Mouse (Mus musculus) heart, postnatal 36 days (tissue): Measurements from ENCODE around the gene Matk. TPM values are rescaled to one million over a fixed set of nuclear protein-coding genes. Genes with fewer than 3 reads are reported as not detected.

ENCODE experiments used
- DNase-seq, 2 experiments: peaks; one replicate each; pipeline ENCODE4 v3.0.0; 2021 to 2022
- intact Hi-C: fragments of 180-260 bp; cut with DNase I; formaldehyde crosslinking; loops from one replicate; pipeline ENCODE4 v1.15.1; 2025
- microRNA-seq, 2 experiments: library from miRNA; unstranded; fragments of <30 nt; microRNA quantifications; one replicate each; pipeline ENCODE4 v1.2.0; 2021; ENCODE audit warnings: borderline number of aligned reads in 2 of 2
- total RNA-seq, 2 experiments: library from RNA; stranded (reverse); gene quantifications; 2 replicates each; pipeline ENCODE4 v1.2.3; 2021

The Matk gene
- total RNA-seq, 2 experiments from 2014 or later: 0.39 to 0.41 TPM

DNA sequence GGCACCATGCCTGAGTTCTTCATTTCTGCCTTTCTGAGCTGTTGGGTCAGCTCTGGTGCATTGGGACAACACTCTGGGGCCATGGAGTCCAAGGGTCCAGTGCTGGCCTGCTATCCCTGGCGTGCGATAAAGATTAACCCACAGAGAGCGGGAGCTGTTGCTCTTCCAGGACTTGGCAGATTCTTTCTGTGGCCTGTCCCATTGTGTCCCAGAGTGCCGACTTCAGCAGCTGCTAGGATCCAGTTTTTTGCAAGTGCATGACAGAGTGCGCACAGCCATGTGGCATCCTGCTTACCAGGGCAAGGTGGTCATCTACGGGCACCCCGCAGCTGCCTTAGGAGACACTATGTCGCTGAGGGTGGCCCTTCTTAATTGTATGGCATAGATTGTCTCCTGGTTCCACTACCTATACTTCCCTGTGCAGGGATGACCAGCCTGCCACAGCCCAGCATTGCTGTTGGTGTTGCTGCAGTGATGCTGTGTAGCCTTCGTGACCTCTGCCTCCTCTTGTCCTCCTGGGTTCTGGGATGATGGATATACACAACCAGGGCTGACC, 47.7 kb downstream of the Matk start:
- intact Hi-C loops: no loop called here
- DNase-seq: no peak

- no peak for DNase-seq
- intact Hi-C loops: no loop called here
Observed at GRCm38 (mm10) chr10:81301321-81301720, 48.6 kb downstream of the Matk start.

DNA sequence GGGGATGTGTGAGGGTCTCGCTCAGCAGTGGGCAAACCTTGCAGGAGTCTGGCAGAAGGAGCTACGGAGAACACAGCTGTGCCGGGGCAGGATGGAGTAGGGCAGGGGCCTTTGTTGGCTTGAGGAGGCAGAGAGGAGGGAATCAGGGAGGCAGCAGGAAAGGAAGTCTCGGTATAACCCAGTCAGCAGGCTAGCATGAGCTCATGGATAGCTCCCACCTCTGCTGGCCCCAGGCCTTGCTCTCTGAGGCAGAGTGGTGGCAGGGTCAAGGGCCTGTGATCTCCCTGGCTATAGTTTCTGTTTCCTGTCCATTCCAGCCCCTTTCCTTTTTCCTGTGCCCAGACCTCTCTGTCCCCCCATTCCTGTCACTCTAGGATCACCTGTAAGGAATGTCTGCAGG, 49.6 kb downstream of the Matk start:
- DNase-seq: no peak
- intact Hi-C loops: no loop called here

DNA sequence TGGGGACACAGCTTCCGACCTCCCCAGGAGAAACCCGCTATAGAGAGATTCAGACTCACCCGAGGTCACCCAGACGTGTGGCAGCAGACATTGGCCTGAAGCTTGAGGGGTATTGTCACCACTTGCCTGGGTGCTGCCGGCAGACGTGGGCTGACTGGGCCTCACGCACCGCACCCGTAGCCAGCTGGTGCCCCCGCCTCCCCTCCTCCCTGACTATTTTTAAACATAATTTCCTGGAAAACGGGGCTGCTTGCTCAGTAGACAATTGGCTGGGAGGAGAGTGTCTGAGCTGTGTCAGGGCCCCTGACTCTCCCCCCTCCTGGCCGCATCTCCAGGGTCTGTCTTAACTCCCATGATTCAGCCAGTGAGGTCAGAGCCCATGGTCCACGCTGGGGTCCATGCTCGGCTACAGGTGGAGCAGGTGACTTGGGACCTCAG, 50.1 kb downstream of the Matk start:
- no peak for DNase-seq
- intact Hi-C loops: no loop called here

- intact Hi-C loops: no loop called here
- no peak for DNase-seq
Observed at GRCm38 (mm10) chr10:81303258-81303657, 50.5 kb downstream of the Matk start.

- intact Hi-C loops: no loop called here
- DNase-seq: no peak
Observed at GRCm38 (mm10) chr10:81303761-81304160, 51.0 kb downstream of the Matk start.

DNA sequence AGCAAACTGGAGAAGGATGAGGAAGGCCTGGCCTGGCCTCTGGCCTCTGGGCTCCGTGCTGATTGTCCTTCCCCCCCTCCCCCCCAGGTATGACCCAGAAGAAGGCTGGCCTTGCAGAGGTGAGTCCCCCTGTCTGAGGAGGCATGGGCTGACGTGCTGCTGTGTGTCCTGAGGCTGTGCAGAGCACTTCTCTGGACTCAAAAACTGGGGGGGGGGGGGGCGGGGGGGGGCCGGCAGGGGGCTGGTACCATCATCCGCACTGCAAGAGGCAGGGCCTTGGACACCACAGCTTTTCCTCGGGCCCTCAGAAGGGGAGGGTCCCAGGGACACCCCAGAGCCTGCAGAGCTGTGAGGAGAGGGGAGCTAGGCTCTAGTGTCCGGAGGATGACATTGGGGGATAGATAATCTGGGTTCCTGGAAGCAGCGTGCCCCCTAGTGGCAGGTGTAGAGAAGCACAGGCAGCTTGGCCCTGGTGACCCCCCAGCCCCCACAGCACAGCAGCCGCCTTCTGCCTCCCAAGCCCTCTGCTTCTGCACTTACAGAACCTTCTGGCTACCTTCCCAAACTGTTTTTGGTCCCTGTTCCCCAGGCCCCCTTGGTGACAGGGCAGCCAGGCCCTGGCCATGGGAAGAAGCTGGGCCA, 52.0 kb downstream of the Matk start:
- DNase-seq: peak; percentile 67
- intact Hi-C loops: loop anchor here (1.0 kb wide), 1 partner anchor 15 kb away; no protein-coding TSS in a partner anchor

GRCm38 (mm10) chr10:81305663-81306062, 52.9 kb downstream of the Matk start:
- intact Hi-C loops: loop anchor here (1.0 kb wide), 1 partner anchor 16 kb away; no protein-coding TSS in a partner anchor
- DNase-seq: no peak

- intact Hi-C loops: no loop called here
- no peak for DNase-seq
Observed at GRCm38 (mm10) chr10:81306173-81306668, 53.5 kb downstream of the Matk start.

- no peak for DNase-seq
- intact Hi-C loops: no loop called here
Observed at GRCm38 (mm10) chr10:81306837-81307682, 54.3 kb downstream of the Matk start.

DNA sequence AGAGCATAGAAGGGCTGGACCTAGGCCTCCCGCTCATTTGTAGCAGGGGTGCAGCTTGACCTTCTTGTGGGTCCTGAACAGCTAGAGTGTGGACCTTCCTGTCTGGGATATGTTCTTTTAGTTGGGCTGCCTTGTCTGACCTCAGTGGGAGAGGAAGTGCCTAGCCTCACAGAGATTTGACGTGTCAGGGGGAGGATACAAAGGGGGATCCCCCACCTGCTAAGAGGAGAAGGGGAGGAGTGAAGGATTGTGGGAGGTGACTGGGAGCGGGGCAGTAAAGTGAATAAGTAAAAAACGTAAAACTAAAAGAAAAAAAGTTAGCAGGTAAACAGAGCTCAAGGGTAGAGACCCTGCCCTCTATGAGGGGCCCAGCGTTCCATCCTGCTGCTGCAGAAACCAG, 56.8 kb downstream of the Matk start:
- intact Hi-C loops: no loop called here
- DNase-seq: no peak

Small RNA genes lying within 50 kb of the gene (microRNA-seq; reads per million reads assigned to microRNA genes)
- 51.8 to 57.1 reads per million in 2 experiments for gene Mir3057

Other genes starting within 250 kb of the Matk start
- under 1 TPM; 0.22 to 0.67 TPM for gene Gng7, start 238.0 kb upstream of the Matk start, total RNA-seq
- not detected for gene Diras1, start 227.3 kb upstream of the Matk start, total RNA-seq
- 10 to 100 TPM; 14.5 to 14.6 TPM for gene Slc39a3, start 215.5 kb upstream of the Matk start, total RNA-seq
- 10 to 100 TPM; 96.1 to 99.9 TPM for gene Sgta, start 192.8 kb upstream of the Matk start, total RNA-seq
- 10 to 100 TPM; 11.9 to 13.1 TPM for gene Thop1, start 182.9 kb upstream of the Matk start, total RNA-seq
- 1 to 10 TPM in 1 of 2 experiments, under 1 TPM in 1; 0.95 to 1.1 TPM for gene Creb3l3, start 154.1 kb upstream of the Matk start, total RNA-seq
- 100 to 1,000 TPM; 113 to 125 TPM for gene Map2k2, start 147.0 kb upstream of the Matk start, total RNA-seq
- gene Zbtb7a, start 117.7 kb upstream of the Matk start, total RNA-seq: 10 to 100 TPM; 37.9 to 39.5 TPM
- gene Pias4, start 85.0 kb upstream of the Matk start, total RNA-seq: 10 to 100 TPM; 14.0 to 17.1 TPM
- 1,000 to 10,000 TPM; 1,005 to 1,085 TPM for gene Eef2, start 76.3 kb upstream of the Matk start, total RNA-seq
- 10 to 100 TPM; 31.0 to 31.3 TPM for gene Dapk3, start 69.9 kb upstream of the Matk start, total RNA-seq
- not detected for gene 4930442H23Rik, start 69.1 kb upstream of the Matk start, total RNA-seq
- 1 to 10 TPM; 7.8 to 7.9 TPM for gene Nmrk2, start 50.9 kb upstream of the Matk start, total RNA-seq
- under 1 TPM in 1 of 2 experiments, not detected in 1; 0.11 TPM for gene Atcay, start 22.1 kb upstream of the Matk start, total RNA-seq
- gene Zfr2, start 19.8 kb upstream of the Matk start, total RNA-seq: 1 to 10 TPM; 2.5 to 3.6 TPM
- 10 to 100 TPM; 95.2 to 97.4 TPM for gene Mrpl54, start 14.0 kb downstream of the Matk start, total RNA-seq
- gene Apba3, start 14.0 kb downstream of the Matk start, total RNA-seq: 100 to 1,000 TPM; 102 to 108 TPM
- gene Tjp3, start 38.6 kb downstream of the Matk start, total RNA-seq: under 1 TPM in 1 of 2 experiments, not detected in 1; 0.19 TPM
- 10 to 100 TPM; 31.5 to 33.3 TPM for gene Pip5k1c, start 40.0 kb downstream of the Matk start, total RNA-seq
- 10 to 100 TPM; 13.2 to 17.4 TPM for gene Cactin, start 68.2 kb downstream of the Matk start, total RNA-seq
- 1 to 10 TPM; 5.0 to 5.4 TPM for gene Tbxa2r, start 75.8 kb downstream of the Matk start, total RNA-seq
- 1 to 10 TPM; 5.9 TPM for gene Gipc3, start 90.3 kb downstream of the Matk start, total RNA-seq
- 10 to 100 TPM; 60.4 to 67.1 TPM for gene Hmg20b, start 97.5 kb downstream of the Matk start, total RNA-seq
- 10 to 100 TPM; 11.7 to 12.5 TPM for gene Mfsd12, start 104.6 kb downstream of the Matk start, total RNA-seq
- under 1 TPM; 0.31 to 0.81 TPM for gene 4930404N11Rik, start 112.9 kb downstream of the Matk start, total RNA-seq
- gene Fzr1, start 125.6 kb downstream of the Matk start, total RNA-seq: 10 to 100 TPM; 27.8 to 29.4 TPM
- gene Dohh, start 131.5 kb downstream of the Matk start, total RNA-seq: 10 to 100 TPM; 50.3 to 52.2 TPM
- 1 to 10 TPM; 1.1 to 2.0 TPM for gene Gm48551, start 131.5 kb downstream of the Matk start, total RNA-seq
- gene Gm48552, start 136.1 kb downstream of the Matk start, total RNA-seq: under 1 TPM in 1 of 2 experiments, not detected in 1; 0.62 TPM
- gene Smim24, start 140.1 kb downstream of the Matk start, total RNA-seq: 1 to 10 TPM; 2.2 to 2.4 TPM
- gene Nfic, start 202.7 kb downstream of the Matk start, total RNA-seq: 100 to 1,000 TPM; 115 to 133 TPM
- under 1 TPM in 1 of 2 experiments, not detected in 1; 0.24 TPM for gene Celf5, start 229.8 kb downstream of the Matk start, total RNA-seq
- gene Ncln, start 243.5 kb downstream of the Matk start, total RNA-seq: 10 to 100 TPM; 61.9 to 63.9 TPM
- gene S1pr4, start 247.2 kb downstream of the Matk start, total RNA-seq: 1 to 10 TPM in 1 of 2 experiments, under 1 TPM in 1; 0.61 to 1.3 TPM